Mouse (Mus musculus): ENCODE results near the gene Ifi207. TPM values are rescaled to one million over a fixed set of nuclear protein-coding genes. Genes with fewer than 3 reads are reported as not detected.
"Not testable (repeated sequence)": the region's sequence is repeated elsewhere in the genome, so short reads cannot be mapped to it uniquely, and the experiment has no call there.

Ifi207 gene
- total RNA-seq (2021), result 1 to 10 TPM; 2.6 to 2.8 TPM
- long read RNA-seq, experiment 1, partial matches to known transcripts, result 1 of 2 reads
- long read RNA-seq, experiment 1, other reads (novel, unspliced or antisense), result 0 of 2 reads
- long read RNA-seq, experiment 2, result 0 reads

DNA sequence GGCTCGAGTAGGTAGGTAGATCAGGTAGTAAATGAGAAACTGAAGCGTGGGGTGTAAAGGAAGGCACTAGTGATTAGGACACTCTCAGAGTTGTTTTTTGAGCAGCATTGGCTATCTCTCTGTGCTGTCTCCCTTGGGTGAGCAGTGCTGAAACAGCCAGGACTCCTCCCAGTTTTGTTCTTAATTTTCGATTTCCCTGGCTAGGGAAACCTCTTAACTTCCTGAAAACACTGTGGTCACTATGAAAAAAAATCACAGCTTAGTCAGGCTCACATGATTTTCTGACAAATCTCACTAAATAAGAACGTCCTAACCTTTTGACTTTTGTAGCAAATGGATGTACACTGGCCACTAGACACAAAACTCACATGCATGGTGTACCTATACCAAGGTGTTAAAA is at the start of gene Ifi207:
Ifi207 (minus strand) TSS at position 92 of the 400 bp plus-strand sequence.
- no peak for DNase-seq (ENCODE audit: low spot score in 2 of 2)

DNA sequence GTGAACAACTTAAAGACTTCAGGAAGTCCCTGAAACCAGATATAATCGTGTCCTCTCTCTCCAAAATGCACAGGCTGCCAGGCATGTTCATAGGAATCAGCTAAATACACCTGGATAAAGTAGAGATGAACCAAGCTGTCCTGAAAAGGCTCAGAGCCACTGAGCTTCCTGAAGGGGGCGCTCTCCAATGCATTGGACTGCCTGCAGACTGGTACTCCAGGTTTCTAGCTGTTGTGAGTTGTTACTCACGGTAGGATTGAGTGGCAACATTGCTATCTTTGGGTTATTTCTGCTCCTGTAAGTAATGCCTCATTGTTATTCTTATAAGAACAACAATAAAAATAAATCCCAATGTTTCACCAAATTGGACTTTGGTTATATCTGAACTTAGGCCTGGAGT is 31.9 kb upstream of the Ifi207 start:
- not testable (repeated sequence) for DNase-seq (ENCODE audit: low spot score in 2 of 2)

DNA sequence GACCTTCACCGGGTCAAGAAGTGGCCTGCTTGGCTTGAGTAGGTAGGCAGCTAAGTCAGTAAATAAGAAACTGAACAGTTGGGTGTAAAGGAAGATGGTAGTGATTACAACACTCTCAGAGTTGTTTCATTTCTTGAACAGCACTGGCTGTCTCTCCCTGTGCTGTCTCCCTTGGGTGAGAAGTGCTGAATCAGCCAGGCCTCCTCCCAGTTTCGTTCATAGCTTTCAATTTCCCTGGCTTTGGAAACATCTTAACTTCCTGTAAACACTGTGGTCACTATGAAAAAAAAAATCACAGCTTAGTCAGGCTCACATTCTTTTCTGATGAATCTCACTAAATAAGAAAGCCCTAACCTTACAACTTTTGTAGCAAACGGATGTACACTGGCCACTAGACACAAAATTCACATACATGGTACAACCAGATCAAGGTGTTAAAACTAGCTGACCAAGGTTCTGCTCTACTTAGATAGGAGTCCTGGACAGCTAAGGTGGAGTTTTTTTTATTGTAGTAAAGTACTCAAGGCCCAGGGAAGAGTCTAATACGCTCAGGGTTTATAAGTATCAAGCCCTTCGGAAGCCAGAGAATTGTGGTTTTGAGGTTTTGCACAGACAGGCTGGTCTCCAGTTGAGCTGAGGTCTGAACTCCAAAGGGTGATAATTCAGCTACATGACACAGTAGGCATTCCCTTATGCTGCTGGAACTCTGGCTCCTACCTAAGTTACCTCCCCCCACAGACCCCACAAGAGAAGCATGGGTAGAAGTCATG is 25.5 kb upstream of the Ifi207 start, which contains the start of gene Ifi204:
Ifi204 (minus strand) TSS at position 96 of the 770 bp plus-strand sequence.
- not testable (repeated sequence) for DNase-seq (ENCODE audit: low spot score in 2 of 2)

DNA sequence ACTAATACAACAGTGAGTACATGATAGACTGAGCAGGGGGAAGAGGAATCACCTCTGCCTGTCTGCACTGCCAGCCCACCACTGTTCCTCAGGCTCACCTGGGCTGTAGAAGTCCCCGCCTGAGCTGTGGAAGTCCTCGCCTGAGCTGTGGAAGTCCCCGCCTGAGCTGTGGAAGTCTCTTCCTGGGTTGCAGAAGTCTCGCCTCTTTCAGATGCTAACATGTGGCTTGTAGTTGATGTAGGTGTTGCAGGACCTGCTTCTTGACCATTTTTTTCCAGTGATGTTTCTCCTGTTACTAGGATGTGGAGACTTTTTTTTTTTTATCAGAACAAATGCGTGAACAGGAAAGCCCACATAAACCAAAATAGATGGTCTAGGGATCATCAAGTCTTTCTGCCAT is 18.5 kb upstream of the Ifi207 start:
- DNase-seq (ENCODE audit: low spot score in 2 of 2), result not testable (repeated sequence)

DNA sequence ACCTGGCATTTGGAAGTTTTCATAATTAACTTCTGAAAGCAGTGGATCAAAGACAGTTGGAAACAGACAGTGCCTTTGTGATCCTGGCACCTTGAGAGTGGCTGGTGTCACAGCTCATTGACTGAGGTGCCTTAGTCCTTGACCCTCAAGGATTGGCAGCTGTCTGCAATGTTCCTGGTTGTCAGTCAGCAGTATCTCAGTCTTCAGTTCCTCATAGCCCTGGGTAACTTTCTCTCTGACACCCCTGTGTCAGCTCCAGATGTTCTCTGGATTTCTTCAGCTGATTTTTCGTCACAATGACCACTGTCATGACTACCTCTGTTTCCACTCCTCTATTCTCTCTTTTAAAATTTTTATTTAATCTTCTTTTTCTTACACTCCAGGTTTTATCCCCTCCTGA is 715 bp upstream of the Ifi207 start:
- DNase-seq (ENCODE audit: low spot score in 2 of 2), result no peak

DNA sequence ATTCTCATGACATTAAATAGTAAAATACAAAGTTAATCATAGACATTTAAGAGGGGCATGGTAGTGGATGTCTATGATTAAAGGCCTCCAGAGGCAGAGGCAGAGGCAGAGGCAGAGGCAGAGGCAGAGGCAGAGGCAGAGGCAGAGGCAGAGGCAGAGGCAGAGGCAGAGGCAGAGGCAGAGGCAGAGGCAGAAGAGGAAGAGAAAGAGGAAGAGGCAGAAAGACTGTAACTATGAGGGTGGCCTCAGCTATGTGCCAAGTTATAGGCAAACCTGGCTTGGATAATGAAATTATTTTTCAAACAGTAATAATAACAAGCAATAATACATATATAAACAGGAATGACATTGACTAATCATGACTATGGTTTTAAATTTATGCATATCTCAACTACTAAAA is 1.0 kb downstream of the Ifi207 start:
- no peak for DNase-seq (ENCODE audit: low spot score in 2 of 2)

DNA sequence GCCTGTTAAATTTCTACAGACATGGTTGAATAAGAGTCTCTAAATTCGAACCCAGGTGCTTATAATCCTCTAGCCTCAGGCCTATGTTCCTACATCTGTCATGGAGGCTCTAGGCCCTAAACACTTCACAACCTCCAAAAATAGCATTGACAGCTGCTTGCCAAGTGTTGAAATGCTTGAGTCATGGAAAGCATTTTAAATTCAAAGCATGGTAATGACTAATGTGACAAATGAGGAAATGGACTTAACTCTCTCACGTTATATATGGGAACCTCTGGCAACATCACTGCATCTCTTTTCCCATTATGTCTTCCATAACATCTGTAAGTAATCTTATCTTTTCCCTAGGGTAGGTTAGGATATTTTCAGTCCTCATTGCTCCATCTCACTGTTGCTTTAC is 4.6 kb downstream of the Ifi207 start:
- no peak for DNase-seq (ENCODE audit: low spot score in 2 of 2)

DNA sequence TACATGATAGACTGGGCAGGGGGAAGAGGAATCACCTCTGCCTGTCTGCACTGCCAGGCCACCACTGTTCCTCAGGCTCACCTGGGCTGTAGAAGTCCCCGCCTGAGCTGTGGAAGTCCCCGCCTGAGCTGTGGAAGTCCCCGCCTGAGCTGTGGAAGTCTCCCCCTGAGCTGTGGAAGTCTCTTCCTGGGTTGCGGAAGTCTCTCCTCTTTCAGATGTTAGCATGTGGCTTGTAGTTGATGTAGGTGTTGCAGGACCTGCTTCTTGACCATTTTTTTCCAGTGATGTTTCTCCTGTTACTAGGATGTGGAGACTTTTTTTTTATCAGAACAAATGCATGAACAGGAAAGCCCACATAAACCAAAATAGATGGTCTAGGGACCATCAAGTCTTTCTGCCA is 6.5 kb downstream of the Ifi207 start:
- DNase-seq (ENCODE audit: low spot score in 2 of 2), result not testable (repeated sequence)

DNA sequence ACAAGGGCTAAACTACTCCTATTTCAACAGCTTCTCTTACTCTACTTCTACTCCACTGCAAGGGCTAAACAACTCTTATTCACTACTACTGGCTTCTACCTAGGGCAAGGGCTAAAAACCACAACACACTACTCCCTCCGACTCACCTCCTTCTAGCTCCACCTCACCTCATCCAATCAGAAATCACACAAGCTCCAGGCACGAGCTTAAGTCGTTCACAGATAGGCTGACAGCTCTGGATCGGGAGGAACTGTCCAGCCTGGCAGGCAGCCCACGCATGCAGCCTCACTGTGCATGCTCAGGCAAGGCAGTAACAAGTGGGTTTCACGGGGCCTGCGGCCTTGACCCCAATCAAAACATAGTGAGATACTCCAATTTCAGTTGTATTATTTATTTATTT is 8.3 kb downstream of the Ifi207 start:
- DNase-seq (ENCODE audit: low spot score in 2 of 2), result no peak

DNA sequence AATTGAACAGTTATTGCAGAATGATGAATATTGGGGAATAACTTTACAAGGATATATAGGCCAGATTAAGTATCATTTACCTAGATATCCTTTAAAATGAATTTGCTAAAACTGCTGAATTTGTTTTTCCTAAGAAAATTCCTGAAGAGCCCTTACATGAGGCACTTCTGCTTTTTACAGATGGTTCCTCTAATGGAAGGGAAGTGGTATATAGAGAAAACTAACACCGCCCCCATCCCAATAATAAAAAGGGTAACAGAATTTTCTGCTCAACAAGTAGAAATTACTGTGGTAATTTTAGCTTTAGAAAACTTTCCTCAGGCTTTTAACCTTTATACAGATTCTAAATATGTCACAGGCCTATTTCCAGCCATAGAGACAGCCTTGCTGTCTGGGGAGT is 47.3 kb downstream of the Ifi207 start:
- DNase-seq (ENCODE audit: low spot score in 2 of 2), result no peak

DNA sequence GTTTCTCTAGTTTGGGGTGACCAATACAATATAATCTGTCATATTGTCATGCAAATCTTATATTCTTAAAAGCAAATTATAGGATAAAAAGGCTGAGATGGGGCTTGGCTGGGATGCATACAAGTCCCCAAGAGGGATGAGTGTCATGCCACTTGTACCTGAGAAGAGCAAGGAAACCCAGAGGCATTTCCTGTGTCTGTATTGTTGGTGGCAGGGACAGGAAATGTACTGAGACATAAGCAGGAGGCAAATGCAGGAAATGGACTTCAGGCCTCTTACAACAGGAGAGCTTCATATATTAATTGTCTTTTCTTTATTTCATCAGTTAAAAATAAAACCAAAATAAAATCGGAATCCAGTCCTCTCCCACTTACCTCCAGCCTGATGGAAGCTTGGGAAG is 62.9 kb downstream of the Ifi207 start:
- DNase-seq (ENCODE audit: low spot score in 2 of 2), result not testable (repeated sequence)

DNA sequence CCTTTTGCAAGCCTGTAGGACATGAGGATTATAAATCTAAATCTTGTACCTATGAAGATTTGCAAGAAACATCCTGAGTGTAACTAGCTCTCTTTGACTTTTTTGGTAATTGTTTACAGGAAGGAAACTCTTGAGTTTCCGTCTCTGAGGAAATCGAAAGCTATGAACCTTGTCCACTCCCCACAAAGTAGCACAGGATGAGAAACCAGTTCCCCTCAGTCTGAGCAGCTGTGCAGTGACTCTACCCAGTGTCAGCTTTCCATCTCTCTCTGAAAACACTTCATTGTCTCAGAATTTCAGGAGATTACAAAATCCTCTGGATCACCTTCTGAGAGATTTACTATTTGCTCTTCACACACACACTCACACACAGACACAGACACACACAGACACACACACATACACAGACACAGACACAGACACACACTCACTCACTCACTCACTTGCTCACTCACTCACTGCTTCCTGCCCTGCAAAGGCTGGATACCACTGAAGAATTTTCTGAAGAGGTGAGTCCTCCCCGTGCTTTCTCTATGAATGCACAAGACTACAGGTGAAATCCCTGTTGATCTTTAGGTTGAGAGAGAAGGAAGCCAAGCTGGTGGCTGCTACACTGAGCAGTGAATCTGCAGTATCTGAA is 68.0 kb downstream of the Ifi207 start, which contains the start of gene Ifi208:
Ifi208 (plus strand) TSS at position 218 of the 640 bp plus-strand sequence.
- not testable (repeated sequence) for DNase-seq (ENCODE audit: low spot score in 2 of 2)

Other genes with a start within 250 kb of the Ifi207 start
- not detected for gene Ifi214, start 205.8 kb downstream of the Ifi207 start, total RNA-seq (2021)
- under 1 TPM; 0.31 to 0.39 TPM for gene Ifi213, start 142.5 kb downstream of the Ifi207 start, total RNA-seq (2021)
- under 1 TPM; 0.54 to 0.59 TPM for gene Ifi209, start 110.8 kb downstream of the Ifi207 start, total RNA-seq (2021)
- under 1 TPM; 0.28 to 0.65 TPM for gene Ifi208, start 68.1 kb downstream of the Ifi207 start, total RNA-seq (2021)
- 1 to 10 TPM; 3.1 to 3.6 TPM for gene Ifi204, start 25.2 kb upstream of the Ifi207 start, total RNA-seq (2021)
- under 1 TPM; 0.65 to 0.87 TPM for gene Ifi211, start 171.3 kb upstream of the Ifi207 start, total RNA-seq (2021)
- gene Mndal, start 200.7 kb upstream of the Ifi207 start, total RNA-seq (2021), result 10 to 100 TPM in 1 of 2 experiments, 1 to 10 TPM in 1; 8.4 to 10.1 TPM
- 1 to 10 TPM; 6.4 to 6.5 TPM for gene Ifi203, start 200.9 kb upstream of the Ifi207 start, total RNA-seq (2021)
- gene Ifi202b, start 241.0 kb upstream of the Ifi207 start, total RNA-seq (2021), result not detected